Mouse (Mus musculus): ENCODE results near the gene Dcaf17. TPM values are rescaled to one million over a fixed set of nuclear protein-coding genes. Genes with fewer than 3 reads are reported as not detected.

The Dcaf17 gene
- polyA plus RNA-seq, 1 experiment: 2.9 TPM

- no peak overlapping the region for H3K27ac ChIP-seq (ENCODE audit: insufficient read depth, low read length)
- no peak for DNase-seq (ENCODE audit: low read depth in 1 of 2, low spot score in 2 of 2)
- no peak for TF ChIP-seq POLR2A (IDR thresholded peaks at IDR 0.05; ENCODE audit: low read depth, low read length)
- no peak for TF ChIP-seq CTCF (IDR thresholded peaks at IDR 0.05; ENCODE audit: extremely low read depth, insufficient read depth, insufficient read length, insufficient replicate concordance)
- H3K27me3 ChIP-seq (ENCODE audit: control insufficient read depth, insufficient read depth, low read length): no peaks in the 10 kb centered on the region
- peaks cover 2% of the 10 kb centered on the region; the same call in 1 of the 2 replicates for H3K4me1 ChIP-seq (ENCODE audit: control insufficient read depth, insufficient read depth, insufficient read length)
- H3K4me3 ChIP-seq (ENCODE audit: extremely low read depth, insufficient read depth, insufficient read length): no peak overlapping the region
- H3K36me3 ChIP-seq (ENCODE audit: control insufficient read depth, insufficient read depth, low read length): no peaks in the 10 kb centered on the region
- 37% methylated on average over 6 of the region's 6 CpGs for WGBS
These were observed 8.3 kb upstream of the Dcaf17 start for GRCm38 (mm10) chr2:71046751-71047320.

- DNase-seq (ENCODE audit: low read depth in 1 of 2, low spot score in 2 of 2): no peak
- no peaks in the 10 kb centered on the region for H3K36me3 ChIP-seq (ENCODE audit: control insufficient read depth, insufficient read depth, low read length)
- no peaks in the 10 kb centered on the region; the same call in 1 of the 2 replicates for H3K4me1 ChIP-seq (ENCODE audit: control insufficient read depth, insufficient read depth, insufficient read length)
- WGBS: 75% methylated on average over 12 of the region's 12 CpGs
- H3K4me3 ChIP-seq (ENCODE audit: extremely low read depth, insufficient read depth, insufficient read length): no peak overlapping the region
- H3K27ac ChIP-seq (ENCODE audit: insufficient read depth, low read length): no peak overlapping the region
- H3K27me3 ChIP-seq (ENCODE audit: control insufficient read depth, insufficient read depth, low read length): no peaks in the 10 kb centered on the region
- TF ChIP-seq POLR2A (IDR thresholded peaks at IDR 0.05; ENCODE audit: low read depth, low read length): no peak
These were observed 6.2 kb upstream of the Dcaf17 start for GRCm38 (mm10) chr2:71048896-71049295.

- Histone ChIP-seq H3K4me1 (ENCODE audit: control insufficient read depth, insufficient read depth, insufficient read length) (peaks cover 2% of the 10 kb centered on the region), H3K4me3 (ENCODE audit: extremely low read depth, insufficient read depth, insufficient read length) (no peak overlapping the region), H3K36me3 (ENCODE audit: control insufficient read depth, insufficient read depth, low read length) (no peaks in the 10 kb centered on the region), H3K27ac (ENCODE audit: insufficient read depth, low read length) (no peak overlapping the region), H3K27me3 (ENCODE audit: control insufficient read depth, insufficient read depth, low read length) (no peaks in the 10 kb centered on the region)
- 93% methylated on average over 7 of the region's 7 CpGs for WGBS
- no peak for DNase-seq (ENCODE audit: low read depth in 1 of 2, low spot score in 2 of 2)
- TF ChIP-seq POLR2A (IDR thresholded peaks at IDR 0.05; ENCODE audit: low read depth, low read length): no peak
- no peak for TF ChIP-seq CTCF (IDR thresholded peaks at IDR 0.05; ENCODE audit: extremely low read depth, insufficient read depth, insufficient read length, insufficient replicate concordance)
These were observed 4.6 kb upstream of the Dcaf17 start for GRCm38 (mm10) chr2:71050511-71050910.

- Histone ChIP-seq H3K27ac (ENCODE audit: insufficient read depth, low read length) (no peak overlapping the region), H3K4me1 (ENCODE audit: control insufficient read depth, insufficient read depth, insufficient read length) (peaks cover 2% of the 10 kb centered on the region), H3K36me3 (ENCODE audit: control insufficient read depth, insufficient read depth, low read length) (peaks cover 3% of the 10 kb centered on the region; the same call in 1 of the 2 replicates), H3K27me3 (ENCODE audit: control insufficient read depth, insufficient read depth, low read length) (no peaks in the 10 kb centered on the region), H3K4me3 (ENCODE audit: extremely low read depth, insufficient read depth, insufficient read length) (peak overlapping the region; percentile 95)
- DNase-seq (ENCODE audit: low read depth in 1 of 2, low spot score in 2 of 2): no peak
- WGBS: 15% methylated on average over 9 of the region's 9 CpGs
- no peak for TF ChIP-seq CTCF (IDR thresholded peaks at IDR 0.05; ENCODE audit: extremely low read depth, insufficient read depth, insufficient read length, insufficient replicate concordance)
- TF ChIP-seq POLR2A (IDR thresholded peaks at IDR 0.05; ENCODE audit: low read depth, low read length): no peak
These were observed 412 bp upstream of the Dcaf17 start for GRCm38 (mm10) chr2:71054716-71055115.

GRCm38 (mm10) chr2:71056115-71056835 lies 1.1 kb downstream of the Dcaf17 start:
- TF ChIP-seq POLR2A (IDR thresholded peaks at IDR 0.05; ENCODE audit: low read depth, low read length) (no peak), CTCF (IDR thresholded peaks at IDR 0.05; ENCODE audit: extremely low read depth, insufficient read depth, insufficient read length, insufficient replicate concordance) (no peak)
- H3K27ac ChIP-seq (ENCODE audit: insufficient read depth, low read length): peak overlapping the region; percentile 96
- peaks cover 2% of the 10 kb centered on the region for H3K4me1 ChIP-seq (ENCODE audit: control insufficient read depth, insufficient read depth, insufficient read length)
- peaks cover 7% of the 10 kb centered on the region for H3K36me3 ChIP-seq (ENCODE audit: control insufficient read depth, insufficient read depth, low read length)
- peak overlapping the region; percentile 79 for H3K4me3 ChIP-seq (ENCODE audit: extremely low read depth, insufficient read depth, insufficient read length)
- H3K27me3 ChIP-seq (ENCODE audit: control insufficient read depth, insufficient read depth, low read length): no peaks in the 10 kb centered on the region
- WGBS: 11% methylated on average over 21 of the region's 21 CpGs
- no peak for DNase-seq (ENCODE audit: low read depth in 1 of 2, low spot score in 2 of 2)

GRCm38 (mm10) chr2:71071601-71072000 lies 16.5 kb downstream of the Dcaf17 start:
- 95% methylated on average over 4 of the region's 4 CpGs for WGBS
- no peak overlapping the region for H3K4me3 ChIP-seq (ENCODE audit: extremely low read depth, insufficient read depth, insufficient read length)
- no peak for DNase-seq (ENCODE audit: low read depth in 1 of 2, low spot score in 2 of 2)
- TF ChIP-seq POLR2A (IDR thresholded peaks at IDR 0.05; ENCODE audit: low read depth, low read length): no peak
- no peak for TF ChIP-seq CTCF (IDR thresholded peaks at IDR 0.05; ENCODE audit: extremely low read depth, insufficient read depth, insufficient read length, insufficient replicate concordance)
- H3K4me1 ChIP-seq (ENCODE audit: control insufficient read depth, insufficient read depth, insufficient read length): no peaks in the 10 kb centered on the region
- no peaks in the 10 kb centered on the region for H3K27me3 ChIP-seq (ENCODE audit: control insufficient read depth, insufficient read depth, low read length)
- H3K27ac ChIP-seq (ENCODE audit: insufficient read depth, low read length): no peak overlapping the region
- peaks cover 5% of the 10 kb centered on the region; the same call in 1 of the 2 replicates for H3K36me3 ChIP-seq (ENCODE audit: control insufficient read depth, insufficient read depth, low read length)

GRCm38 (mm10) chr2:71073330-71073729 lies 18.2 kb downstream of the Dcaf17 start:
- 87% methylated on average over 3 of the region's 3 CpGs for WGBS

More at GRCm38 (mm10) chr2:71073330-71073729, 18.2 kb downstream of the Dcaf17 start:
- no peak for TF ChIP-seq POLR2A (IDR thresholded peaks at IDR 0.05; ENCODE audit: low read depth, low read length)
- no peak for TF ChIP-seq CTCF (IDR thresholded peaks at IDR 0.05; ENCODE audit: extremely low read depth, insufficient read depth, insufficient read length, insufficient replicate concordance)
- Histone ChIP-seq H3K4me3 (ENCODE audit: extremely low read depth, insufficient read depth, insufficient read length) (no peak overlapping the region), H3K36me3 (ENCODE audit: control insufficient read depth, insufficient read depth, low read length) (peaks cover 8% of the 10 kb centered on the region; the same call in 1 of the 2 replicates), H3K4me1 (ENCODE audit: control insufficient read depth, insufficient read depth, insufficient read length) (no peaks in the 10 kb centered on the region), H3K27me3 (ENCODE audit: control insufficient read depth, insufficient read depth, low read length) (no peaks in the 10 kb centered on the region), H3K27ac (ENCODE audit: insufficient read depth, low read length) (no peak overlapping the region)
- DNase-seq (ENCODE audit: low read depth in 1 of 2, low spot score in 2 of 2): no peak
